Mouse (Mus musculus): ENCODE measurements at regions not wholly inside any gene's neighbourhood (a gene's known extent, or its start where the extent isn't known, plus 50 kb on each side); places are given as distances from the start of the nearest gene placed in this dataset.

GRCm38 (mm10) chr12:58027796-58028195 lies 183.8 kb upstream of the Sstr1 start:
- no peak for DNase-seq (ENCODE audit: low spot score)

GRCm38 (mm10) chr12:58056368-58056860 lies 155.2 kb upstream of the Sstr1 start:
- DNase-seq (ENCODE audit: low spot score), result no peak

- no peak for DNase-seq (ENCODE audit: low spot score)
Observed at GRCm38 (mm10) chr12:58067318-58068223, 144.0 kb upstream of the Sstr1 start.

GRCm38 (mm10) chr12:58087311-58087710 lies 124.3 kb upstream of the Sstr1 start:
- no peak for DNase-seq (ENCODE audit: low spot score)

- no peak for DNase-seq (ENCODE audit: low spot score)
Observed at GRCm38 (mm10) chr12:58112643-58113042, 98.9 kb upstream of the Sstr1 start.

GRCm38 (mm10) chr12:58139121-58139520 lies 72.5 kb upstream of the Sstr1 start:
- no peak for DNase-seq (ENCODE audit: low spot score)

- peak; percentile 15 for DNase-seq (ENCODE audit: low spot score)
Observed at GRCm38 (mm10) chr12:58151883-58152282, 59.7 kb upstream of the Sstr1 start.

All from heart, adult 8-10 months (tissue).